Mouse (Mus musculus) naive thymus-derived CD4-positive, alpha-beta T cell, adult 5 months (primary cell): Measurements from ENCODE around the gene Rnf167. TPM values are rescaled to one million over a fixed set of nuclear protein-coding genes. Genes with fewer than 3 reads are reported as not detected.

Source experiments
- polyA plus RNA-seq: library from polyadenylated mRNA; unstranded; fragments of 100-300 nt; shearing (Covaris generic); gene quantifications from one replicate; pipeline ENCODE4 v1.2.1, GENCODE M21; 2017

The Rnf167 gene
- 507 TPM for polyA plus RNA-seq

GRCm38 (mm10) chr11:70646691-70647650, at the start of gene Rnf167, which contains the start of gene Slc25a11:
Rnf167 (plus strand) TSS chr11:70647235.
Slc25a11 (minus strand) TSS chr11:70647479.

GRCm38 (mm10) chr11:70615516-70616093, 31.4 kb upstream of the Rnf167 start, which contains the start of gene 4930544D05Rik:
4930544D05Rik (plus strand) TSS chr11:70615848.

GRCm38 (mm10) chr11:70619101-70619500, 27.9 kb upstream of the Rnf167 start, which contains the start of gene Chrne:
Chrne (minus strand) TSS chr11:70619216.

GRCm38 (mm10) chr11:70638714-70639278, 8.2 kb upstream of the Rnf167 start, which contains the start of gene Gp1ba:
Gp1ba (plus strand) TSS chr11:70639122.

GRCm38 (mm10) chr11:70654198-70654922, 7.3 kb downstream of the Rnf167 start, which contains the start of gene Pfn1:
Pfn1 (minus strand) TSS chr11:70654644.

GRCm38 (mm10) chr11:70656964-70657363, 9.9 kb downstream of the Rnf167 start, which contains the start of gene Eno3:
Eno3 (plus strand) TSS chr11:70657202.

GRCm38 (mm10) chr11:70668771-70669505, 21.9 kb downstream of the Rnf167 start, which contains the start of gene Spag7:
Spag7 (minus strand) TSS chr11:70669416.

GRCm38 (mm10) chr11:70687601-70688199, 40.7 kb downstream of the Rnf167 start, which contains the start of gene Camta2:
Camta2 (minus strand) TSS chr11:70688105.

GRCm38 (mm10) chr11:70699722-70700556, 52.9 kb downstream of the Rnf167 start, which contains the start of the genes Inca1 and Kif1c:
Inca1 (minus strand) TSS chr11:70700155.
Kif1c (plus strand) TSS chr11:70700548.

Other genes with a start within 250 kb of the Rnf167 start
- gene Pelp1, start 237.2 kb upstream of the Rnf167 start, polyA plus RNA-seq, result 12.9 TPM
- gene Arrb2, start 214.6 kb upstream of the Rnf167 start, polyA plus RNA-seq, result 229 TPM
- 64.7 TPM for gene Med11, start 195.3 kb upstream of the Rnf167 start, polyA plus RNA-seq
- not detected for gene Zmynd15, start 187.8 kb upstream of the Rnf167 start, polyA plus RNA-seq
- 0.67 TPM for gene Cxcl16, start 187.3 kb upstream of the Rnf167 start, polyA plus RNA-seq
- gene Tm4sf5, start 142.0 kb upstream of the Rnf167 start, polyA plus RNA-seq, result 0.55 TPM
- gene Vmo1, start 132.6 kb upstream of the Rnf167 start, polyA plus RNA-seq, result not detected
- gene Gltpd2, start 128.0 kb upstream of the Rnf167 start, polyA plus RNA-seq, result not detected
- 298 TPM for gene Psmb6, start 121.9 kb upstream of the Rnf167 start, polyA plus RNA-seq
- not detected for gene Gm40193, start 114.3 kb upstream of the Rnf167 start, polyA plus RNA-seq
- gene Pld2, start 107.2 kb upstream of the Rnf167 start, polyA plus RNA-seq, result 2.3 TPM
- gene Mink1, start 84.4 kb upstream of the Rnf167 start, polyA plus RNA-seq, result 22.2 TPM
- not detected for gene 4930544D05Rik, start 31.4 kb upstream of the Rnf167 start, polyA plus RNA-seq
- 8.1 TPM for gene Chrne, start 28.0 kb upstream of the Rnf167 start, polyA plus RNA-seq
- not detected for gene Gp1ba, start 8.1 kb upstream of the Rnf167 start, polyA plus RNA-seq
- 68.9 TPM for gene Slc25a11, start 244 bp downstream of the Rnf167 start, polyA plus RNA-seq
- 2,460 TPM for gene Pfn1, start 7.4 kb downstream of the Rnf167 start, polyA plus RNA-seq
- 16.3 TPM for gene Eno3, start 10.0 kb downstream of the Rnf167 start, polyA plus RNA-seq
- gene Spag7, start 22.2 kb downstream of the Rnf167 start, polyA plus RNA-seq, result 48.7 TPM
- gene Camta2, start 40.9 kb downstream of the Rnf167 start, polyA plus RNA-seq, result 34.9 TPM
- gene Inca1, start 52.9 kb downstream of the Rnf167 start, polyA plus RNA-seq, result 0.65 TPM
- gene Kif1c, start 53.3 kb downstream of the Rnf167 start, polyA plus RNA-seq, result 1.3 TPM
- 2.2 TPM for gene Zfp3, start 117.0 kb downstream of the Rnf167 start, polyA plus RNA-seq
- not detected for gene Scimp, start 165.4 kb downstream of the Rnf167 start, polyA plus RNA-seq
- gene Rabep1, start 197.5 kb downstream of the Rnf167 start, polyA plus RNA-seq, result 72.3 TPM